Mouse (Mus musculus): ENCODE measurements at regions not wholly inside any gene's neighbourhood (a gene's known extent, or its start where the extent isn't known, plus 50 kb on each side); places are given as distances from the start of the nearest gene placed in this dataset.

GRCm38 (mm10) chr5:132737966-132738365 lies 194.8 kb upstream of the Auts2 start:
- H3K27ac ChIP-seq (ENCODE audit: insufficient read depth, low read length), result no peak overlapping the region
- TF ChIP-seq POLR2A (IDR thresholded peaks at IDR 0.05; ENCODE audit: low read depth, low read length), result no peak
- no peak for TF ChIP-seq CTCF (IDR thresholded peaks at IDR 0.05; ENCODE audit: extremely low read depth, insufficient read depth, insufficient read length, insufficient replicate concordance)
- no peaks in the 10 kb centered on the region for H3K27me3 ChIP-seq (ENCODE audit: control insufficient read depth, insufficient read depth, low read length)
- WGBS, result 85% methylated on average over 5 of the region's 5 CpGs
- H3K4me1 ChIP-seq (ENCODE audit: control insufficient read depth, insufficient read depth, insufficient read length), result no peaks in the 10 kb centered on the region
- no peaks in the 10 kb centered on the region for H3K36me3 ChIP-seq (ENCODE audit: control insufficient read depth, insufficient read depth, low read length)
- no peak for DNase-seq (ENCODE audit: low read depth in 1 of 2, low spot score in 2 of 2)
- no peak overlapping the region for H3K4me3 ChIP-seq (ENCODE audit: extremely low read depth, insufficient read depth, insufficient read length)

- DNase-seq (ENCODE audit: low read depth in 1 of 2, low spot score in 2 of 2), result no peak
- H3K27ac ChIP-seq (ENCODE audit: insufficient read depth, low read length), result no peak overlapping the region
- 64% methylated on average over 10 of the region's 10 CpGs for WGBS
- H3K4me3 ChIP-seq (ENCODE audit: extremely low read depth, insufficient read depth, insufficient read length), result no peak overlapping the region
- TF ChIP-seq POLR2A (IDR thresholded peaks at IDR 0.05; ENCODE audit: low read depth, low read length) (no peak), CTCF (IDR thresholded peaks at IDR 0.05; ENCODE audit: extremely low read depth, insufficient read depth, insufficient read length, insufficient replicate concordance) (no peak)
- H3K36me3 ChIP-seq (ENCODE audit: control insufficient read depth, insufficient read depth, low read length), result no peaks in the 10 kb centered on the region
- H3K27me3 ChIP-seq (ENCODE audit: control insufficient read depth, insufficient read depth, low read length), result no peaks in the 10 kb centered on the region
- H3K4me1 ChIP-seq (ENCODE audit: control insufficient read depth, insufficient read depth, insufficient read length), result no peaks in the 10 kb centered on the region
Measured at GRCm38 (mm10) chr5:132728689-132729189, 185.6 kb upstream of the Auts2 start.

GRCm38 (mm10) chr5:132724467-132724866 lies 181.3 kb upstream of the Auts2 start:
- 87% methylated on average over 2 of the region's 2 CpGs for WGBS

GRCm38 (mm10) chr5:132710301-132710700 lies 167.2 kb upstream of the Auts2 start:
- 75% methylated on average over 4 of the region's 4 CpGs for WGBS
- DNase-seq (ENCODE audit: low read depth in 1 of 2, low spot score in 2 of 2), result no peak

More at GRCm38 (mm10) chr5:132724467-132724866, 181.3 kb upstream of the Auts2 start:
- H3K36me3 ChIP-seq (ENCODE audit: control insufficient read depth, insufficient read depth, low read length), result no peaks in the 10 kb centered on the region
- no peak for DNase-seq (ENCODE audit: low read depth in 1 of 2, low spot score in 2 of 2)
- no peaks in the 10 kb centered on the region for H3K4me1 ChIP-seq (ENCODE audit: control insufficient read depth, insufficient read depth, insufficient read length)
- no peak overlapping the region for H3K27ac ChIP-seq (ENCODE audit: insufficient read depth, low read length)
- no peaks in the 10 kb centered on the region for H3K27me3 ChIP-seq (ENCODE audit: control insufficient read depth, insufficient read depth, low read length)
- no peak overlapping the region for H3K4me3 ChIP-seq (ENCODE audit: extremely low read depth, insufficient read depth, insufficient read length)
- TF ChIP-seq CTCF (IDR thresholded peaks at IDR 0.05; ENCODE audit: extremely low read depth, insufficient read depth, insufficient read length, insufficient replicate concordance) (no peak), POLR2A (IDR thresholded peaks at IDR 0.05; ENCODE audit: low read depth, low read length) (no peak)

GRCm38 (mm10) chr5:132707531-132707930 lies 164.4 kb upstream of the Auts2 start:
- no peak for TF ChIP-seq POLR2A (IDR thresholded peaks at IDR 0.05; ENCODE audit: low read depth, low read length)
- TF ChIP-seq CTCF (IDR thresholded peaks at IDR 0.05; ENCODE audit: extremely low read depth, insufficient read depth, insufficient read length, insufficient replicate concordance), result no peak
- no peaks in the 10 kb centered on the region for H3K4me1 ChIP-seq (ENCODE audit: control insufficient read depth, insufficient read depth, insufficient read length)
- no peaks in the 10 kb centered on the region for H3K36me3 ChIP-seq (ENCODE audit: control insufficient read depth, insufficient read depth, low read length)
- no peak for DNase-seq (ENCODE audit: low read depth in 1 of 2, low spot score in 2 of 2)
- 86% methylated on average over 4 of the region's 4 CpGs for WGBS
- no peaks in the 10 kb centered on the region for H3K27me3 ChIP-seq (ENCODE audit: control insufficient read depth, insufficient read depth, low read length)
- no peak overlapping the region for H3K4me3 ChIP-seq (ENCODE audit: extremely low read depth, insufficient read depth, insufficient read length)
- H3K27ac ChIP-seq (ENCODE audit: insufficient read depth, low read length), result no peak overlapping the region

More at GRCm38 (mm10) chr5:132710301-132710700, 167.2 kb upstream of the Auts2 start:
- H3K27ac ChIP-seq (ENCODE audit: insufficient read depth, low read length), result no peak overlapping the region
- no peaks in the 10 kb centered on the region for H3K4me1 ChIP-seq (ENCODE audit: control insufficient read depth, insufficient read depth, insufficient read length)
- no peaks in the 10 kb centered on the region for H3K36me3 ChIP-seq (ENCODE audit: control insufficient read depth, insufficient read depth, low read length)
- no peaks in the 10 kb centered on the region for H3K27me3 ChIP-seq (ENCODE audit: control insufficient read depth, insufficient read depth, low read length)
- TF ChIP-seq CTCF (IDR thresholded peaks at IDR 0.05; ENCODE audit: extremely low read depth, insufficient read depth, insufficient read length, insufficient replicate concordance) (no peak), POLR2A (IDR thresholded peaks at IDR 0.05; ENCODE audit: low read depth, low read length) (no peak)
- H3K4me3 ChIP-seq (ENCODE audit: extremely low read depth, insufficient read depth, insufficient read length), result no peak overlapping the region

- TF ChIP-seq POLR2A (IDR thresholded peaks at IDR 0.05; ENCODE audit: low read depth, low read length) (no peak), CTCF (IDR thresholded peaks at IDR 0.05; ENCODE audit: extremely low read depth, insufficient read depth, insufficient read length, insufficient replicate concordance) (no peak)
- WGBS, result 84% methylated on average over 10 of the region's 10 CpGs
- DNase-seq (ENCODE audit: low read depth in 1 of 2, low spot score in 2 of 2), result no peak
Measured at GRCm38 (mm10) chr5:132703455-132704100, 160.4 kb upstream of the Auts2 start.

GRCm38 (mm10) chr5:132702573-132702972 lies 159.4 kb upstream of the Auts2 start:
- H3K4me3 ChIP-seq (ENCODE audit: extremely low read depth, insufficient read depth, insufficient read length), result no peak overlapping the region
- no peaks in the 10 kb centered on the region for H3K36me3 ChIP-seq (ENCODE audit: control insufficient read depth, insufficient read depth, low read length)
- 83% methylated on average over 3 of the region's 3 CpGs for WGBS
- no peaks in the 10 kb centered on the region for H3K27me3 ChIP-seq (ENCODE audit: control insufficient read depth, insufficient read depth, low read length)
- TF ChIP-seq POLR2A (IDR thresholded peaks at IDR 0.05; ENCODE audit: low read depth, low read length) (no peak), CTCF (IDR thresholded peaks at IDR 0.05; ENCODE audit: extremely low read depth, insufficient read depth, insufficient read length, insufficient replicate concordance) (no peak)
- no peak overlapping the region for H3K27ac ChIP-seq (ENCODE audit: insufficient read depth, low read length)
- H3K4me1 ChIP-seq (ENCODE audit: control insufficient read depth, insufficient read depth, insufficient read length), result no peaks in the 10 kb centered on the region
- DNase-seq (ENCODE audit: low read depth in 1 of 2, low spot score in 2 of 2), result no peak

More at GRCm38 (mm10) chr5:132703455-132704100, 160.4 kb upstream of the Auts2 start:
- Histone ChIP-seq H3K27me3 (ENCODE audit: control insufficient read depth, insufficient read depth, low read length) (no peaks in the 10 kb centered on the region), H3K36me3 (ENCODE audit: control insufficient read depth, insufficient read depth, low read length) (no peaks in the 10 kb centered on the region), H3K27ac (ENCODE audit: insufficient read depth, low read length) (no peak overlapping the region), H3K4me1 (ENCODE audit: control insufficient read depth, insufficient read depth, insufficient read length) (no peaks in the 10 kb centered on the region), H3K4me3 (ENCODE audit: extremely low read depth, insufficient read depth, insufficient read length) (no peak overlapping the region)
